In genomic region chr11:22437140-22437850, GRCm38 (mm10) we compare ENCODE assay signal across 8 mouse cellular contexts.
A peak's percentile ranks its signal among the peaks of the same experiment; 100 is the strongest.
DNase-seq lines count a peak whose midpoint lies in the region; ATAC-seq lines count a peak whose summit lies in the region.

No protein-coding gene starts in this region.

- 5% methylated on average over 5 of the region's 5 CpGs for WGBS in heart, embryonic 13.5 days
- WGBS in liver, embryonic 16.5 days (ENCODE audit: insufficient replicate concordance) = 9% methylated on average over 5 of the region's 5 CpGs
- 17% methylated on average over 5 of the region's 5 CpGs for WGBS in neural tube, embryonic 15.5 days

- no peaks in the 10 kb centered on the region for H3K9me3 ChIP-seq in heart, embryonic 13.5 days
- H3K9me3 ChIP-seq in liver, embryonic 16.5 days (replicated peaks; ENCODE audit: control insufficient read depth, low read length) = no peaks in the 10 kb centered on the region
- H3K9me3 ChIP-seq in neural tube, embryonic 15.5 days (replicated peaks) = no peaks in the 10 kb centered on the region

- H3K4me2 ChIP-seq in heart, embryonic 13.5 days = no peak overlapping the region
- H3K4me2 ChIP-seq in liver, embryonic 16.5 days (ENCODE audit: low read depth, low read length) = peak overlapping the region; percentile 34; the same call in 1 of the 2 replicates
- H3K4me2 ChIP-seq in neural tube, embryonic 15.5 days = no peak overlapping the region

- no peak overlapping the region for H3K9ac ChIP-seq in heart, embryonic 13.5 days
- no peak overlapping the region for H3K9ac ChIP-seq in liver, embryonic 16.5 days (ENCODE audit: low read depth, low read length)
- H3K9ac ChIP-seq in neural tube, embryonic 15.5 days (replicated peaks) = no peak overlapping the region

- H3K4me3 ChIP-seq in heart, embryonic 13.5 days = no peak overlapping the region
- H3K4me3 ChIP-seq in liver, embryonic 16.5 days (ENCODE audit: low read depth, low read length) = no peak overlapping the region
- H3K4me3 ChIP-seq in neural tube, embryonic 15.5 days (replicated peaks) = no peak overlapping the region

- no peak for DNase-seq in frontal cortex, postnatal 25 days (ENCODE audit: low spot score in 2 of 2)
- peak; percentile 13 for DNase-seq in fat pad, adult 2 months (ENCODE audit: extremely low read depth, low read depth, low spot score)
- DNase-seq in kidney, postnatal 10 days = peak; percentile 76
- no peak for DNase-seq in thymus, postnatal 10 days (ENCODE audit: low spot score in 2 of 2)

- H3K4me1 ChIP-seq in heart, embryonic 13.5 days = peaks cover 41% of the 10 kb centered on the region
- H3K4me1 ChIP-seq in liver, embryonic 16.5 days (ENCODE audit: control insufficient read depth, low read depth, low read length) = no peaks in the 10 kb centered on the region
- H3K4me1 ChIP-seq in neural tube, embryonic 15.5 days = peaks cover 6% of the 10 kb centered on the region; the same call in 1 of the 2 replicates

- ATAC-seq in frontal cortex, adult (ENCODE audit: low TSS enrichment) = peak; percentile 91
- ATAC-seq in heart, embryonic 13.5 days (ENCODE audit: extremely low read depth, insufficient number of reproducible peaks, low FRiP score, low TSS enrichment) = peak; percentile 76; the same call in 1 of the 2 replicates
- peak; percentile 96 for ATAC-seq in liver, embryonic 16.5 days (ENCODE audit: low read depth)
- ATAC-seq in neural tube, embryonic 15.5 days (ENCODE audit: low FRiP score) = peak; percentile 77

- H3K27ac ChIP-seq in heart, embryonic 13.5 days (replicated peaks) = no peak overlapping the region; the same call in 1 of the 2 replicates
- H3K27ac ChIP-seq in liver, embryonic 16.5 days (ENCODE audit: low read length) = peak overlapping the region; percentile 86
- H3K27ac ChIP-seq in neural tube, embryonic 15.5 days (replicated peaks) = no peak overlapping the region

- no peaks in the 10 kb centered on the region for H3K36me3 ChIP-seq in heart, embryonic 13.5 days
- H3K36me3 ChIP-seq in liver, embryonic 16.5 days (ENCODE audit: control insufficient read depth, insufficient read depth) = no peaks in the 10 kb centered on the region
- H3K36me3 ChIP-seq in neural tube, embryonic 15.5 days = no peaks in the 10 kb centered on the region

- H3K27me3 ChIP-seq in heart, embryonic 13.5 days (replicated peaks) = no peaks in the 10 kb centered on the region
- no peaks in the 10 kb centered on the region for H3K27me3 ChIP-seq in liver, embryonic 16.5 days (ENCODE audit: control insufficient read depth, insufficient read depth, low read depth, low read length)
- H3K27me3 ChIP-seq in neural tube, embryonic 15.5 days (replicated peaks) = no peaks in the 10 kb centered on the region

Comparison
In these comparisons a context has a peak if more than half of its experiments do, and no peak if none do; other contexts are left out.
1. DNase-seq: peak in fat pad, adult 2 months (single experiment) and kidney, postnatal 10 days (single experiment); none in frontal cortex, postnatal 25 days (0 of 2) and thymus, postnatal 10 days (0 of 2).
2. Peak in every context shown above with its lines, with median percentiles within 50 percentile points of each other: ATAC-seq.